Mouse (Mus musculus): Measurements from ENCODE around the gene Aamp.

DNA sequence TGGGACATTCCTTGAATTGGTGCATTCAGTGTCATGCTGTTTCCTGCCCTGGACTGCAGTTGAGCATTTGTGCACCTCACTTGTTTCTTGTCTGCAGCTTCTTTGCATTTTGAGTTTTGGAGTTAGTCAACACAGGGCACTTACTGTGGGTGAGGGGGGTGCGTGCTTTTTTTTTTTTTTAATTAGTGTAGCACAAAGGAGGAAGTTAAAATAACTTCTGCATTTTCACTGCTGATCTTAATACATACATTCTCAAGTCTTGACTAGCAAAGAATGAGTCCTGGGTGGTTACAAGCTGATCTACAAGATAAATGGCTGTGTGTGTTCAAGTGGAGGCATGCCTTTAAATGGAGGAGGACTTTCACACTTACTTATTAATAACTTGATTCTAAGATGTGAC, 46.4 kb downstream of the Aamp start:
- TF ChIP-seq CTCF (conservative IDR thresholded peaks at IDR 0.05; ENCODE audit: low read length): no peak
- TF ChIP-seq NANOG (IDR thresholded peaks at IDR 0.05; ENCODE audit: borderline replicate concordance, low read length): no peak
- TF ChIP-seq POU5F1 (IDR thresholded peaks at IDR 0.05; ENCODE audit: borderline replicate concordance, low read length): no peak

Measured in E14TG2a.4 (cell line).